Mouse (Mus musculus): ENCODE measurements around the gene Zfp335. TPM values are rescaled to one million over a fixed set of nuclear protein-coding genes. Genes with fewer than 3 reads are reported as not detected.
A peak's percentile ranks its signal among the peaks of the same experiment; 100 is the strongest.
"Not testable (repeated sequence)": the region's sequence is repeated elsewhere in the genome, so short reads cannot be mapped to it uniquely, and the experiment has no call there.

The Zfp335 gene
- polyA plus RNA-seq, 2 experiments = 4.0 to 8.8 TPM

GRCm38 (mm10) chr2:164871602-164872303, 39.8 kb downstream of the Zfp335 start:
- no peak overlapping the region for H3K4me3 ChIP-seq (ENCODE audit: insufficient read depth in 1 of 2, low read depth in 2 of 2, low read length in 2 of 2)
- no peak for ATAC-seq (ENCODE audit: insufficient read depth)
- H3K9ac ChIP-seq (replicated peaks) = no peak overlapping the region
- TF ChIP-seq CTCF (IDR thresholded peaks at IDR 0.05; ENCODE audit: low read depth) (no peak), EP300 (IDR thresholded peaks at IDR 0.05; ENCODE audit: low read depth) (no peak)
- H3K36me3 ChIP-seq (replicated peaks; ENCODE audit: control insufficient read depth, insufficient read depth, low read depth) = no peaks in the 10 kb centered on the region
- DNase-seq (ENCODE audit: low read depth in 3 of 3, low spot score in 3 of 3) = no peak
- no peaks in the 10 kb centered on the region for H3K27me3 ChIP-seq (ENCODE audit: control insufficient read depth, insufficient read depth, low read length)
- H3K4me1 ChIP-seq (replicated peaks; ENCODE audit: control insufficient read depth in 2 of 2, insufficient read depth in 2 of 2, low read length in 1 of 2) = peaks cover 0 to 8% of the 10 kb centered on the region in 2 experiments; a peak in 2 of 4 replicates
- H3K4me2 ChIP-seq (ENCODE audit: low read depth) = no peak overlapping the region
- H3K9me3 ChIP-seq (ENCODE audit: control insufficient read depth, low read length) = no peaks in the 10 kb centered on the region; the same call in 1 of the 2 replicates
- 40% methylated on average over 6 of the region's 6 CpGs for WGBS (ENCODE audit: insufficient replicate concordance)
- H3K27ac ChIP-seq = no peak overlapping the region

- peaks cover 0 to 14% of the 10 kb centered on the region in 2 experiments; a peak in 2 of 4 replicates for H3K4me1 ChIP-seq (replicated peaks; ENCODE audit: control insufficient read depth in 2 of 2, insufficient read depth in 2 of 2, low read length in 1 of 2)
- DNase-seq (ENCODE audit: low read depth in 3 of 3, low spot score in 3 of 3) (no peak), ATAC-seq (ENCODE audit: insufficient read depth) (no peak)
- no peak overlapping the region for H3K27ac ChIP-seq
- H3K27me3 ChIP-seq (ENCODE audit: control insufficient read depth, insufficient read depth, low read length) = no peaks in the 10 kb centered on the region
- H3K4me3 ChIP-seq (ENCODE audit: insufficient read depth in 1 of 2, low read depth in 2 of 2, low read length in 2 of 2) = no peak overlapping the region
- no peaks in the 10 kb centered on the region for H3K36me3 ChIP-seq (replicated peaks; ENCODE audit: control insufficient read depth, insufficient read depth, low read depth)
- no peak for TF ChIP-seq CTCF (IDR thresholded peaks at IDR 0.05; ENCODE audit: low read depth)
- no peak for TF ChIP-seq EP300 (IDR thresholded peaks at IDR 0.05; ENCODE audit: low read depth)
- 28% methylated on average over 7 of the region's 7 CpGs for WGBS (ENCODE audit: insufficient replicate concordance)
- no peak overlapping the region for H3K4me2 ChIP-seq (ENCODE audit: low read depth)
- H3K9ac ChIP-seq (replicated peaks) = no peak overlapping the region
- H3K9me3 ChIP-seq (ENCODE audit: control insufficient read depth, low read length) = no peaks in the 10 kb centered on the region; the same call in 1 of the 2 replicates
These were observed 43.1 kb downstream of the Zfp335 start for GRCm38 (mm10) chr2:164868491-164868890.

GRCm38 (mm10) chr2:164867566-164867965, 44.0 kb downstream of the Zfp335 start:
- no peak overlapping the region for H3K4me3 ChIP-seq (ENCODE audit: insufficient read depth in 1 of 2, low read depth in 2 of 2, low read length in 2 of 2)
- peaks cover 0 to 14% of the 10 kb centered on the region in 2 experiments; a peak in 2 of 4 replicates for H3K4me1 ChIP-seq (replicated peaks; ENCODE audit: control insufficient read depth in 2 of 2, insufficient read depth in 2 of 2, low read length in 1 of 2)
- ATAC-seq (ENCODE audit: insufficient read depth) = no peak
- H3K36me3 ChIP-seq (replicated peaks; ENCODE audit: control insufficient read depth, insufficient read depth, low read depth) = no peaks in the 10 kb centered on the region
- no peaks in the 10 kb centered on the region; the same call in 1 of the 2 replicates for H3K9me3 ChIP-seq (ENCODE audit: control insufficient read depth, low read length)
- WGBS (ENCODE audit: insufficient replicate concordance) = 89% methylated on average over 7 of the region's 7 CpGs
- H3K27me3 ChIP-seq (ENCODE audit: control insufficient read depth, insufficient read depth, low read length) = no peaks in the 10 kb centered on the region
- DNase-seq (ENCODE audit: low read depth in 3 of 3, low spot score in 3 of 3) = no peak
- H3K4me2 ChIP-seq (ENCODE audit: low read depth) = no peak overlapping the region
- TF ChIP-seq CTCF (IDR thresholded peaks at IDR 0.05; ENCODE audit: low read depth) = peak; percentile 82
- TF ChIP-seq EP300 (IDR thresholded peaks at IDR 0.05; ENCODE audit: low read depth) = no peak
- H3K27ac ChIP-seq = no peak overlapping the region
- H3K9ac ChIP-seq (replicated peaks) = no peak overlapping the region

- no peak for TF ChIP-seq EP300 (IDR thresholded peaks at IDR 0.05; ENCODE audit: low read depth)
- Histone ChIP-seq H3K9me3 (ENCODE audit: control insufficient read depth, low read length) (no peaks in the 10 kb centered on the region; the same call in 1 of the 2 replicates), H3K4me3 (ENCODE audit: insufficient read depth in 1 of 2, low read depth in 2 of 2, low read length in 2 of 2) (no peak overlapping the region), H3K9ac (replicated peaks) (no peak overlapping the region), H3K4me2 (ENCODE audit: low read depth) (no peak overlapping the region), H3K36me3 (replicated peaks; ENCODE audit: control insufficient read depth, insufficient read depth, low read depth) (no peaks in the 10 kb centered on the region), H3K4me1 (replicated peaks; ENCODE audit: control insufficient read depth in 2 of 2, insufficient read depth in 2 of 2, low read length in 1 of 2) (peaks cover 0 to 14% of the 10 kb centered on the region in 2 experiments; a peak in 2 of 4 replicates), H3K27me3 (ENCODE audit: control insufficient read depth, insufficient read depth, low read length) (no peaks in the 10 kb centered on the region), H3K27ac (no peak overlapping the region)
- DNase-seq (ENCODE audit: low read depth in 3 of 3, low spot score in 3 of 3) = no peak
- peak; percentile 36; the same call in 1 of the 2 replicates for ATAC-seq (ENCODE audit: insufficient read depth)
- WGBS (ENCODE audit: insufficient replicate concordance) = 47% methylated on average over 16 of the region's 16 CpGs
These were observed 44.6 kb downstream of the Zfp335 start for GRCm38 (mm10) chr2:164866741-164867551.

- ATAC-seq (ENCODE audit: insufficient read depth) (no peak), DNase-seq (ENCODE audit: low read depth in 3 of 3, low spot score in 3 of 3) (no peak)
- Histone ChIP-seq H3K27me3 (ENCODE audit: control insufficient read depth, insufficient read depth, low read length) (peaks cover 2% of the 10 kb centered on the region; the same call in 1 of the 2 replicates), H3K9ac (replicated peaks) (no peak overlapping the region), H3K9me3 (ENCODE audit: control insufficient read depth, low read length) (no peaks in the 10 kb centered on the region; the same call in 1 of the 2 replicates), H3K4me1 (replicated peaks; ENCODE audit: control insufficient read depth in 2 of 2, insufficient read depth in 2 of 2, low read length in 1 of 2) (peaks cover 0 to 14% of the 10 kb centered on the region in 2 experiments; a peak in 2 of 4 replicates), H3K27ac (no peak overlapping the region), H3K4me3 (ENCODE audit: insufficient read depth in 1 of 2, low read depth in 2 of 2, low read length in 2 of 2) (no peak overlapping the region), H3K36me3 (replicated peaks; ENCODE audit: control insufficient read depth, insufficient read depth, low read depth) (no peaks in the 10 kb centered on the region), H3K4me2 (ENCODE audit: low read depth) (no peak overlapping the region)
- WGBS (ENCODE audit: insufficient replicate concordance) = 24% methylated on average over 4 of the region's 4 CpGs
- no peak for TF ChIP-seq CTCF (IDR thresholded peaks at IDR 0.05; ENCODE audit: low read depth)
- TF ChIP-seq EP300 (IDR thresholded peaks at IDR 0.05; ENCODE audit: low read depth) = no peak
These were observed 47.0 kb downstream of the Zfp335 start for GRCm38 (mm10) chr2:164864593-164864992.

GRCm38 (mm10) chr2:164863411-164863810, 48.1 kb downstream of the Zfp335 start:
- peaks cover 0 to 14% of the 10 kb centered on the region in 2 experiments; a peak in 2 of 4 replicates for H3K4me1 ChIP-seq (replicated peaks; ENCODE audit: control insufficient read depth in 2 of 2, insufficient read depth in 2 of 2, low read length in 1 of 2)

More at GRCm38 (mm10) chr2:164863411-164863810, 48.1 kb downstream of the Zfp335 start:
- H3K4me2 ChIP-seq (ENCODE audit: low read depth); H3K9me3 ChIP-seq (ENCODE audit: control insufficient read depth, low read length); DNase-seq (ENCODE audit: low read depth in 3 of 3, low spot score in 3 of 3); H3K4me3 ChIP-seq (ENCODE audit: insufficient read depth in 1 of 2, low read depth in 2 of 2, low read length in 2 of 2); H3K27ac ChIP-seq; ATAC-seq (ENCODE audit: insufficient read depth); H3K36me3 ChIP-seq (replicated peaks; ENCODE audit: control insufficient read depth, insufficient read depth, low read depth); H3K9ac ChIP-seq (replicated peaks): not testable (repeated sequence)
- WGBS (ENCODE audit: insufficient replicate concordance) = 87% methylated on average over 7 of the region's 9 CpGs
- H3K27me3 ChIP-seq (ENCODE audit: control insufficient read depth, insufficient read depth, low read length) = peaks cover 11% of the 10 kb centered on the region

Data from liver, embryonic 14.5 days (tissue).